Mouse (Mus musculus) liver, embryonic 12.5 days (tissue): ENCODE measurements around the gene Tppp3. TPM values are rescaled to one million over a fixed set of nuclear protein-coding genes. Genes with fewer than 3 reads are reported as not detected.

Source experiments
- ATAC-seq: fragments of 200-750 bp; cut with Nextera tagmentation; 2 replicates; pipeline ENCODE4 v1.8.0; 2017; ENCODE audit warnings: moderate number of reproducible peaks, mild to moderate bottlenecking, moderate library complexity
- H3K27ac ChIP-seq: fragments of 300-500 bp; sonication (generic); 2 replicates; pipeline ENCODE4 v1.5.1; 2016; ENCODE audit warnings: mild to moderate bottlenecking
- H3K27me3 ChIP-seq: fragments of 300-500 bp; sonication (generic); replicated peaks from 2 replicates; pipeline ENCODE4 v1.6.1; 2016; ENCODE audit warnings: mild to moderate bottlenecking, moderate library complexity
- H3K36me3 ChIP-seq: fragments of 300-500 bp; sonication (generic); 2 replicates; pipeline ENCODE4 v1.6.1; 2016; ENCODE audit warnings: mild to moderate bottlenecking, moderate library complexity
- H3K4me1 ChIP-seq: fragments of 300-500 bp; sonication (generic); 2 replicates; pipeline ENCODE4 v1.6.1; 2016
- H3K4me2 ChIP-seq: fragments of 300-500 bp; sonication (generic); 2 replicates; pipeline ENCODE4 v1.6.1; 2016; ENCODE audit warnings: mild to moderate bottlenecking, moderate library complexity
- H3K4me3 ChIP-seq: fragments of 300-500 bp; sonication (generic); 2 replicates; pipeline ENCODE4 v1.5.1; 2016; ENCODE audit warnings: mild to moderate bottlenecking, moderate library complexity
- H3K9ac ChIP-seq: fragments of 300-500 bp; sonication (generic); 2 replicates; pipeline ENCODE4 v1.6.1; 2016; ENCODE audit warnings: mild to moderate bottlenecking, moderate library complexity
- H3K9me3 ChIP-seq: fragments of 300-500 bp; sonication (generic); replicated peaks from 2 replicates; pipeline ENCODE4 v1.6.1; 2016; ENCODE audit warnings: mild to moderate bottlenecking, moderate library complexity
- WGBS: fragments of 180-500 bp; shearing (Covaris S2); methylation state at CpG from one replicate; pipeline ENCODE4 v1.1.7; 2016; ENCODE audit not compliant: insufficient replicate concordance; 5-methylcytosine and 5-hydroxymethylcytosine counted together
- polyA plus RNA-seq: library from polyadenylated mRNA; unstranded; fragments of >200 nt; fragmentation: Nextera tagmentation; extraction: Ambion mirVana; gene quantifications from 2 replicates; pipeline ENCODE4 v1.2.1, GENCODE M21; 2016

Tppp3 gene
- polyA plus RNA-seq, 1 experiment from 2014 or later = 1.4 TPM

DNA sequence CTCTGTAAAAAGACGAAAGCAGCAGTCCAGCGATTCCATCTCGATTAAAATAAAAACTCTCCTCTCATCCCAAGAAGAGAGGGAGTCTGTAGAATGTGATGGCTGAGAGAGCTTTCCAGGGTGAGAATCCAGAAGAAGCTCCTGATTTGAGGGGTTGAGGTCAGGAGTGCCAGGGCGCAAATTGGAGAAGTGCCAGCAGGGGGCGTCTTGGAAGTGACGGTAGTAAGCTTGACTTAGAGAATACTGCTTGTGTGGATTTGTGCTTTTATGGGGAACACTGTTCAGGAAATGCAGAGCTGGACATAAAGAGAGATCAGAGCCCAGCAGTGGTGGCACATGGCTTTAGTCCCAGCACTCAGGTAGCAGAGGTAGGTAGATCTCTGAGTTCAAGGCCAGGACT is 29.9 kb downstream of the Tppp3 start:
- Histone ChIP-seq H3K27me3 (peaks cover 58% of the 10 kb centered on the region), H3K27ac (no peak overlapping the region), H3K4me2 (no peak overlapping the region), H3K4me3 (no peak overlapping the region), H3K9me3 (no peaks in the 10 kb centered on the region), H3K36me3 (no peaks in the 10 kb centered on the region), H3K4me1 (peaks cover 21% of the 10 kb centered on the region), H3K9ac (no peak overlapping the region)
- 0 out of 2 replicates have a peak, but pooled peaks have one; percentile 35 for ATAC-seq
- 4% methylated on average over 6 of the region's 6 CpGs for WGBS

DNA sequence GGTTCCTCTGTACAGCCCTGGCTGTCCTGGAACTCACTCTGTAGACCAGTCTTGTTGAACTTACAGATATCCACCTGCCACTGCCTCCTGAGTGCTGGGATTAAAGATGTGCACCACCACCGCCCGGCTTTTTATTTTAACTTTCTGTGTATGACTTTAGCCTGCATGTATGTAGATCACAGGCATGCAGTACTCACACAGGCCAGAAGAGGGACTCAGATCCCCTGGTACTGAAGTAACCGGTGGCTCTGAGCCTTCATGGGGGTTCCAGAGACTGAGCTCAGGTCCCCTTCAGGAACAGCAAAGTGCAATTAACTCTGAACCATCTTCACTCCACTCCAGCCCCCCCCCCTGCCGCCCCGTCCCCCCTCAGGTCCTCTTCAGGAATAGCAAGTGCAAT is 32.5 kb downstream of the Tppp3 start:
- no peak; the same call in 1 of the 2 replicates for ATAC-seq
- Histone ChIP-seq H3K36me3 (no peaks in the 10 kb centered on the region), H3K9ac (no peak overlapping the region), H3K27me3 (peaks cover 68% of the 10 kb centered on the region), H3K4me2 (no peak overlapping the region), H3K4me1 (peaks cover 3% of the 10 kb centered on the region), H3K27ac (no peak overlapping the region), H3K4me3 (no peak overlapping the region), H3K9me3 (no peaks in the 10 kb centered on the region)
- 25% methylated on average over 5 of the region's 5 CpGs for WGBS

DNA sequence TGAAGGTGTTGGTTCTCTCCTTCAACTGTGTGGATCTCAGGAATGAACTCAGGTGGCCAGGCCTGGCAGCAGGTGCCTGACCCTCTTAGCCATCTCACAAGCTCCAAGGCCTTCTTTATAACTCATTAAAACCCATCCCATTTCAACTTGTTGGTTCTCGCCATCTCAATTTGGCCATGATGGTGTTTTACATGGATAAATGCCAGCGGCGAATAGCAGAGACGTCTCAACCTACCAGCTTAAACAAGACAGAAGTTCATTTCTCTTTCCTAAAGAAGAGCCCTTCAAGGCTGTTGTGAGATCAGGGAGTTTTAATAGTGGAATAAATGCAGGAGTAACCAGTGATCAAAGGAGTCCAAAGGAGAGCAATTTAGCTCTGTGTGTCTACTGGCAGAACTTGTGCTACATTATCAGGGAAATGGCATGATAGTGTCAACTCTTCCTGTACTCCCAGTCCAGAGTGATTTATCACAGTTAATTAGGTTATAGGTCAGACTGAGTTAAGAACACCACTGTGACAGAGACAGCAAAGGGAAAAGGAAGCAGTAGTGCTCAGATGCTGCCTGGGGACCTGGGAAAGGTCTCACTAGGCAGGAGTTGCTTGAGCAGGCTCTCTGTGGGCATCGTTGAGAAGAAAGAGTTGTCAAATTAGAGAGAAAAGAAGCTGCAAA is 34.1 kb downstream of the Tppp3 start:
- H3K27me3 ChIP-seq = peaks cover 63% of the 10 kb centered on the region
- H3K36me3 ChIP-seq = no peaks in the 10 kb centered on the region
- ATAC-seq = no peak
- H3K4me3 ChIP-seq = no peak overlapping the region
- no peaks in the 10 kb centered on the region for H3K4me1 ChIP-seq
- no peak overlapping the region for H3K9ac ChIP-seq
- 73% methylated on average over 5 of the region's 5 CpGs for WGBS
- H3K27ac ChIP-seq = no peak overlapping the region
- H3K9me3 ChIP-seq = no peaks in the 10 kb centered on the region
- no peak overlapping the region for H3K4me2 ChIP-seq

DNA sequence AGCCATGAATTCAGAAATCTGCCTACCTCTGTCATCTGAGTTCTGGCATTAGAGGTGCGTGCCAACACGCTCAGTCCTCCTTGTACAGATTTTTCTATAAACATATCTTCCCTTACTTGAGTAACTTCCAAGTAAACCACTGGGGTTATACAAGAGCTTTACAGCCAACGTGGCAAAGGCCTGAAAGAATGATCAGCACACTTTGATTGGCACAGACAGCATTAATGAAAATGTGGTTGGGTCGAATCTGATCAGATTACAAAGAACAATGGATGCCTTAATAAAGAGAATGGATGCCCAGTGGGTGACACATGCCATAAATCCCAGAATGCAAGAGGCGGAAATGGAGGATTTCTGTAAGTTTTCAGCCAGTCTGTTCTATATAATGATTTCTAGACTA is 35.1 kb downstream of the Tppp3 start:
- no peak for ATAC-seq
- 61% methylated on average over 5 of the region's 5 CpGs for WGBS
- no peaks in the 10 kb centered on the region for H3K9me3 ChIP-seq
- H3K27ac ChIP-seq = no peak overlapping the region
- no peaks in the 10 kb centered on the region for H3K36me3 ChIP-seq
- peaks cover 53% of the 10 kb centered on the region for H3K27me3 ChIP-seq
- no peak overlapping the region for H3K4me3 ChIP-seq
- H3K9ac ChIP-seq = no peak overlapping the region
- H3K4me1 ChIP-seq = no peaks in the 10 kb centered on the region
- H3K4me2 ChIP-seq = no peak overlapping the region

DNA sequence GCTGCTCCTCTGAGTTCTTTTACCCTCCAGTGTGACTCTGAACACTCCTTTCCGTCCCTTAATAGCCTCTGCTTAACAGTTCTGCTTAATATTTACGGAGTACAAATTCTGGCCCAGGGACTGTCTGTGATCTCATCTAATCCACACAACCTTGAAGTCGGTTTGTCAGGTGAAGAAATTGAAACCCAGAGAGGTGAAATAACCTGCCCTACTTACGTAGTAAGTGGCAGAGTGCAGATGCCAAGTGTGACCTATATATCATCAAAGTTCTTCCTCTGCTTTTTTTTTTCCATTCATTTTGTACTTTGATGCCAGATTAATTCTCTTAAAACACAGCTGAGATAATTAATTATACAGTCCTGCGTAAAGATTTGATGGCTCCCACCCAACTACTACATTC is 37.2 kb downstream of the Tppp3 start:
- 60% methylated on average over 5 of the region's 5 CpGs for WGBS
- no peak for ATAC-seq

DNA sequence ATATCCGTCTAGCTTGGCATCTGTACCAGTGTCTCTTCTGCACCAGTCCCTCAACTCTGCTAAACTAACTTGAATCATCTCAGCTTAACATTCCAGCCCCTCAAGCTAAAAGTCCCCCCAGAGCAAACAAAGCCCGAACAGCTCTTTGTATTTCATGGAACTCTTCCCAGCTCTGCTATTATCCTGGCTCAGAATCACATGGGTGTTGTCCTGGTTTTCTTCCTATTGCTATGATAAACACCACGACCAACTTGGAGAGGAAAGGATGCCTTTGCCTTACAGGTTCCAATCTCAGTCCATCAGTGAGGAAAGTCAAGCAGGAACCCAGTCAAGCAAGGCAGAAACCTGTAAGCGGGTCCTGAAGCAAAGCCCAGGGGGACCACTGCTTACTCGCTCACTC is 37.8 kb downstream of the Tppp3 start:
- no peaks in the 10 kb centered on the region for H3K9me3 ChIP-seq
- no peak overlapping the region for H3K4me2 ChIP-seq
- H3K9ac ChIP-seq = no peak overlapping the region
- WGBS = 53% methylated on average over 5 of the region's 5 CpGs
- no peaks in the 10 kb centered on the region for H3K36me3 ChIP-seq
- no peaks in the 10 kb centered on the region for H3K4me1 ChIP-seq
- no peak overlapping the region for H3K27ac ChIP-seq
- peaks cover 50% of the 10 kb centered on the region for H3K27me3 ChIP-seq
- no peak overlapping the region for H3K4me3 ChIP-seq
- no peak for ATAC-seq

More for the DNA sequence above, 37.2 kb downstream of the Tppp3 start:
- Histone ChIP-seq H3K9ac (no peak overlapping the region), H3K9me3 (no peaks in the 10 kb centered on the region), H3K27me3 (peaks cover 53% of the 10 kb centered on the region), H3K4me2 (no peak overlapping the region), H3K4me3 (no peak overlapping the region), H3K4me1 (no peaks in the 10 kb centered on the region), H3K27ac (no peak overlapping the region), H3K36me3 (no peaks in the 10 kb centered on the region)

DNA sequence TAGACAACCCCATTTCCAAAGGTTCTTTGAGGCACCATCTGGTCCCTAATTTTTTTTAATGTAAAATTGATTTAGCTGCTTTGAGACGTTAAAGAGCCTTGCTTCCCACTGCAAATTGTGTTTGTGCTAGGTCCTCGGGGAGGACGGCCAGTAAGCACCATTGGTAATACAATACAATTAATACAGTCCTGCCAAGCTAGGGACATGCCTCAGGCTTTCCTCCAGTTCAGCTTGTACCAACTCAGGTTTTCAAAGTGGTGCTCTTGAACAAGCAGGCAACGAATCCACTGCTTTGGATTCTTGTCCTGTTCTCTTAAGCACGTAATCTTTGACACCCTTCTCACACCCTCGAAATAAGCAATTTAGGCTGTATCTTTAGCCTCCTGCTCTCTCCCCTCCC is 38.3 kb downstream of the Tppp3 start:
- no peak overlapping the region for H3K4me2 ChIP-seq
- no peaks in the 10 kb centered on the region for H3K36me3 ChIP-seq
- peaks cover 50% of the 10 kb centered on the region for H3K27me3 ChIP-seq
- no peak overlapping the region for H3K9ac ChIP-seq
- WGBS = 54% methylated on average over 6 of the region's 6 CpGs
- no peak overlapping the region for H3K4me3 ChIP-seq
- H3K27ac ChIP-seq = no peak overlapping the region
- no peaks in the 10 kb centered on the region for H3K9me3 ChIP-seq
- no peak for ATAC-seq
- H3K4me1 ChIP-seq = no peaks in the 10 kb centered on the region

DNA sequence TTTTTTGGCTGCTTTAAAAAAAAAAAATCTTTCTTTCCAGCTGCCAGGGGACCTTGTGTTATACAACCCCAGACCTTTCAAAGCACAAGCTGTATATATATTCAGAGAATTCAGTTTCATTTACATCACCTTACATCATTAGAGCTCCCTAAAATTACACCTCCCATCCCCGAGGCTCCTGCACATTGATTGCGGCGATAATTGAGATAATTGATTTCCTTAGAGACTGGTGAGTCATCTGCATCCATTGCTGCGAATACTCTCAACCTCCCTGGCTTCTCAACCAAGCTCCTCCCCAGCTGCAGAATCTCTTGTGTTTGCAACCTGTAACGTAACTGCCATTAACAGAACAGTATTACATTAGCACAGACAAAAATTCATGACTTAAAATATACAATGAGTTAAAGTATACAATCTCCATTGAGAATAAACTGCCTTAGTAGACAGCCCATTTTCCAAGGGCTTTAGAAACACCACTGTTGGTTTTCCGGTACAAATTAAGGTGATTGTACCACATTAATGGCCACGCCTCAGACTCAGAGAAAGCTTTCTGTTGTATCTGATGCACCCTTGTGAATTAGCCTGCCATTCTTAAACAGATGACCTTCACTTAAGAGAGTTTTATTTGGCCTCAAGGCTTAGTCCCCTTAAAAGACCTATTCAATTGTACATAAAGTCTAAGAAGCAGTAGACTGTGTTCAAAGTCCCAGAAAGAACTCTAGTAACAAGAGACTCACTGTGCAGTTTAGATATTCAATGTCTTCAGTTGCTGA is 39.4 kb downstream of the Tppp3 start:
- ATAC-seq = no peak
- no peaks in the 10 kb centered on the region for H3K36me3 ChIP-seq
- no peak overlapping the region for H3K4me3 ChIP-seq
- no peak overlapping the region for H3K4me2 ChIP-seq
- no peak overlapping the region for H3K27ac ChIP-seq
- no peaks in the 10 kb centered on the region for H3K9me3 ChIP-seq
- peaks cover 44% of the 10 kb centered on the region for H3K27me3 ChIP-seq
- no peaks in the 10 kb centered on the region for H3K4me1 ChIP-seq
- 61% methylated on average over 7 of the region's 7 CpGs for WGBS
- H3K9ac ChIP-seq = no peak overlapping the region

DNA sequence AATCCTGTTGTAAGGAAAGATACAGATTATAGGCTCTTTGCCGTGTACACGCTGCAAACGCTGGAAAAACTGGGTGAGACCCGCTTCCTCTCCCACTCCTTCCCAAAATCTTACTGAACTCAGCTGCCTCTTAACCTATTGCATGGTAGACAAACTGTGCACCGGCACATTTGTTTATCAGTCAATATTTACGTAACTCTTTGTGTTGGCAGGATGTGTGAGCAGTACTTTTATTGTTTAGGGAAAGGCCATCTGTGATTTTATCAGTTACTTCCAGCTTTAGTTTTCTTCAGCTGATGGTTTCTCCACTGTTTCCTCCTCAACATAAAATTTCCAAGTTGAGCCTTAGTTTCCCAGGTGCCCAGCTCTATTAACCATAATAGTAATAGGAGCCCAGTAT is 44.4 kb downstream of the Tppp3 start:
- Histone ChIP-seq H3K4me2 (no peak overlapping the region), H3K36me3 (no peaks in the 10 kb centered on the region), H3K27me3 (peaks cover 17% of the 10 kb centered on the region), H3K9me3 (no peaks in the 10 kb centered on the region), H3K9ac (no peak overlapping the region), H3K4me1 (no peaks in the 10 kb centered on the region), H3K27ac (no peak overlapping the region), H3K4me3 (no peak overlapping the region)
- WGBS = 50% methylated on average over 6 of the region's 6 CpGs
- no peak for ATAC-seq

DNA sequence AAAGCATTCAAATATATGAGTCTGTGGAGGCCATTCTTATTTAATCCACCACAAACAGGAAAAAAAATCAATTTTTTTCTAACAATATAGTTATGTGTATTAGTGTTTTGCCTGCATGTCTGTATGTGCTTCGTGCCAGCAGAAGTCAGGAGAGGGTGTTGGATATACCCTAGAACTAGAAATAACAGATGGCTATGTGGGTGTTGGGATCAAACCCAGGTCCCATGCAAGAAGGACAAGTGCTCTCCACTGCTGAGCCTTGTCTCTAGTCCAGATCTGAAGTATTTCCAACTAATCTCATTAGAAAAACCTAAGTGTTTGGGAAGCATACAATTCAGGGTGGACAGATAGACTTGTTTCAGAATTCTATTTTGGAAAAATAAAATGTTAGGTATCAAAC is 49.3 kb downstream of the Tppp3 start:
- peaks cover 17% of the 10 kb centered on the region; the same call in 1 of the 2 replicates for H3K27me3 ChIP-seq
- no peak overlapping the region for H3K4me3 ChIP-seq
- H3K27ac ChIP-seq = no peak overlapping the region
- no peak overlapping the region for H3K4me2 ChIP-seq
- no peak for ATAC-seq
- H3K9ac ChIP-seq = no peak overlapping the region
- no peaks in the 10 kb centered on the region for H3K36me3 ChIP-seq
- 0 out of 2 replicates have a peak, but pooled peaks cover 2% of the 10 kb centered on the region for H3K9me3 ChIP-seq
- no peaks in the 10 kb centered on the region for H3K4me1 ChIP-seq
- 49% methylated on average over 1 of the region's 1 CpGs for WGBS

DNA sequence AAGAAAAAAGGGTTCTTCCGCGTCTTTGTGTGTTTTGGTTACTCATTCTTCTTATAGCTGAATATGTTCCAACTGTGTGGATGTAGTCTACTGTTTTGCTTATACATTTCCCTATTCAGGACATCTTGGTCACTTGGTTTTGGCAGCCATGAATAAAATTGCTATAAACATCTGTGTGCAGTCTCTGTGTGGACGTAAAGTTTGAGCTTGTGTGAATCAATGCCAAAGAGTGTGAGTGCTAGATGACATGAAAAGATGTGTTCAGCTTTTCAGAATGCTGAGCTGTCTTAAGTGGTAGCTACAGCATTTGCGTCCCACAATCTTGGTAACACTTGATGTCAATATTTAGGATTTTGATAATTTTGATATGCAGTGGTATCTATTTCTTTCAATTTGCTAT is 51.5 kb downstream of the Tppp3 start:
- H3K36me3 ChIP-seq = no peaks in the 10 kb centered on the region
- 0 out of 2 replicates have a peak, but pooled peaks cover 4% of the 10 kb centered on the region for H3K9me3 ChIP-seq
- no peak for ATAC-seq
- H3K27me3 ChIP-seq = peaks cover 27% of the 10 kb centered on the region
- no peak overlapping the region for H3K4me3 ChIP-seq
- H3K4me1 ChIP-seq = no peaks in the 10 kb centered on the region
- no peak overlapping the region for H3K27ac ChIP-seq
- no peak overlapping the region for H3K4me2 ChIP-seq
- 80% methylated on average over 4 of the region's 4 CpGs for WGBS
- no peak overlapping the region for H3K9ac ChIP-seq

DNA sequence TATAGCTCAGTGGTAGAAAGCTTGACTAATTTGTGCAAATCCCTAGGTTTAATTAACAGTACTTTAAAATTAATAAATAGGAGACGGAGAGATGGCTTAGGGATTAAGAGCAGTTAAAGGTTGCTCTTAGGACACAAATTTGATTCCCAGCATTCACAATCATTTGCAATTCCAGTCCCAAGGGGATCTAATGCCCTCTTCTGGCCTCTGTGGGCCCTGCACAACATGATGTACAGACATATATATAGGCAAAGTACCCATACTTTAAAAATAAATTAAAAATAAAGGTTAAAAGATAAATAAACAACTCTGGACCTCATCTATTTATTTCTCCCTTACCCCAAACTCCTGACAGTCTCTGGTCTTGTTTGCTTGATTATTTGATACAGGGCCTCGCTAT is 52.3 kb downstream of the Tppp3 start:
- H3K27me3 ChIP-seq = peaks cover 35% of the 10 kb centered on the region
- H3K9me3 ChIP-seq = 0 out of 2 replicates have a peak, but pooled peaks cover 4% of the 10 kb centered on the region
- no peak for ATAC-seq
- no peak overlapping the region for H3K4me3 ChIP-seq
- no peaks in the 10 kb centered on the region for H3K36me3 ChIP-seq
- no peak overlapping the region for H3K9ac ChIP-seq
- no peak overlapping the region for H3K27ac ChIP-seq
- WGBS = 75% methylated on average over 2 of the region's 2 CpGs
- no peak overlapping the region for H3K4me2 ChIP-seq
- H3K4me1 ChIP-seq = peaks cover under 1% of the 10 kb centered on the region; the same call in 1 of the 2 replicates
